Mouse (Mus musculus) ES-Bruce4 (cell line): ENCODE measurements around the gene Ryr2. TPM values are rescaled to one million over a fixed set of nuclear protein-coding genes. Genes with fewer than 3 reads are reported as not detected.
"Not testable (repeated sequence)": the region's sequence is repeated elsewhere in the genome, so short reads cannot be mapped to it uniquely, and the experiment has no call there.

ENCODE experiments used
- H3K27ac ChIP-seq: 2 replicates; pipeline ENCODE4 v1.5.1; 2012; ENCODE audit warnings: low read length, inconsistent platforms; ENCODE audit not compliant: insufficient read depth
- H3K27me3 ChIP-seq: 2 replicates; pipeline ENCODE4 v1.6.1; 2012; ENCODE audit warnings: mild to moderate bottlenecking, low read length, inconsistent platforms; ENCODE audit not compliant: control insufficient read depth, poor library complexity, insufficient read depth, severe bottlenecking
- H3K36me3 ChIP-seq: 2 replicates; pipeline ENCODE4 v1.6.1; 2012; ENCODE audit warnings: inconsistent platforms, mild to moderate bottlenecking, low read length, moderate library complexity; ENCODE audit not compliant: control insufficient read depth, poor library complexity, insufficient read depth, severe bottlenecking
- H3K4me1 ChIP-seq: one replicate; pipeline ENCODE4 v1.8.1; 2011; ENCODE audit warnings: low read length; ENCODE audit not compliant: control insufficient read depth, insufficient read depth
- H3K4me3 ChIP-seq: 2 replicates; pipeline ENCODE4 v1.5.1; 2011; ENCODE audit warnings: low read depth, mild to moderate bottlenecking, low read length
- H3K9ac ChIP-seq: 2 replicates; pipeline ENCODE4 v1.6.1; 2012; ENCODE audit warnings: low read depth, mild to moderate bottlenecking, inconsistent platforms; ENCODE audit not compliant: poor library complexity, severe bottlenecking
- H3K9me3 ChIP-seq: replicated peaks from 2 replicates; pipeline ENCODE4 v1.6.1; 2012; ENCODE audit warnings: mild to moderate bottlenecking, low read length, inconsistent platforms; ENCODE audit not compliant: control insufficient read depth, poor library complexity, insufficient read depth, severe bottlenecking
- CTCF ChIP-seq: IDR thresholded peaks from one replicate; pipeline ENCODE4 v1.8.1; 2011; ENCODE audit warnings: low read depth, low read length
- EP300 ChIP-seq: IDR thresholded peaks from 2 replicates; pipeline ENCODE4 v1.6.1; 2011; ENCODE audit warnings: low read depth, low read length; ENCODE audit not compliant: insufficient read depth
- POLR2A ChIP-seq: IDR thresholded peaks from one replicate; pipeline ENCODE4 v1.8.1; 2011; ENCODE audit warnings: low read length; ENCODE audit not compliant: insufficient read depth
- polyA plus RNA-seq: library from polyadenylated mRNA; stranded (reverse); fragments of >200 nt; gene quantifications from 2 replicates; pipeline ENCODE4 v1.2.4, GENCODE M21; 2011; ENCODE audit warnings: low read depth; ENCODE audit not compliant: missing spikeins, insufficient read depth, insufficient read length

Ryr2 gene
- polyA plus RNA-seq, 1 experiment: 2.9 TPM

DNA sequence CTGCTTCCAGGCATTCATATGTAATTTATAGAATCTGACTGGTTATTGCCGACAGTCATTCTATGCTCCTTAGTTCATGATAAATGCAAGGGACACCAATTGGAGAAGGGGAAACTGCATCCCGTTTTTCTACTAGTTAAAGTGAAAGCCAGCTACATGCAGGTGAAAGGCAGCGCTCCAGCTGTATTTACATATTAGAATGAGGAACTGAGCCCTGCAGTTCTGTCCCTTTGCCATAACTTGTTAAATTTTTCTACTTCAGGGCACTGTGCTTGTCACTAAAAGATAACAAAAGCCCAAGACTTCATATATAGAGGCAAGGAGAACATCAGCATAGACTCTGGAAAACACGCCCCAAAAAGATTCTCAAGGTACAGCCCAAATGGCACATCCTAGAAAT, 165.0 kb downstream of the Ryr2 start:
- no peaks in the 10 kb centered on the region; the same call in 1 of the 2 replicates for H3K9me3 ChIP-seq
- peaks cover under 1% of the 10 kb centered on the region for H3K4me1 ChIP-seq
- H3K27me3 ChIP-seq: no peaks in the 10 kb centered on the region
- no peak for TF ChIP-seq CTCF
- no peak for TF ChIP-seq EP300
- no peak for TF ChIP-seq POLR2A
- no peak overlapping the region for H3K4me3 ChIP-seq
- no peak overlapping the region for H3K9ac ChIP-seq
- no peak overlapping the region for H3K27ac ChIP-seq
- no peaks in the 10 kb centered on the region for H3K36me3 ChIP-seq

DNA sequence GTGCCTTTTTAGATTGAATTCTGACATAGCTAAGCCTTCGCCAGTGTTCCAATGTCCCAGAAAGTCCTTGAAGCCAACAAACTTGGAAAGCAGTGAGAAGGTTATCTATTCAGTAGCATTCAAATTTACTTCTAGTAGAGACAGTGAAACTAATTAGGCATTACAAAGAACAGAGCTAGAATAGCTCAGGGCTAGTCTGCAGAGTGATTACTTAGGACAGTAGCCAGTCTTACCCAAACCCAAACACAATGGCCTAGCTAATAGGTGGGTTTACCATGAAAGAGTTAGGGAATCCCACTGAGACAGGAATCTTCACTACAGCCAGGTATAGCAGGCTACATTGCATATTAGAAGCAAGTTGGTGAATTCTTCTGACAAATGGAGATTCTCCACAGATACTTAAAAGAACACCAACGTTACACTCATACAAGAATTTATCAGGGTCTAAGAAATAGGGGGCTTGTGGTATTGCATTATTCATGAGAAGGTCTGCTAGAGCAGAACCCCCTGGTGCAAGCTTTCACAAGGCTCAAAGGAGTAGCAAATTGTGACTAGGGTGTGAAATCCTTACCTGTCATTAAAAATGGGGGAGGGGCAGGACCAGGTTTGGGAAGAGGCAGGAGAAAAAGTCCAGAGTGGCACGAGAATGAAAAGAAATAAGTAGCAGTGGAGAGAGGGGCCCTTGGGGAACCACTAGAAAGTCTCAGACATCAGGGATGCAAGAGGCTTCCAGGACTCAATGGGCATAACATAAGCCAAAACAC, 172.3 kb downstream of the Ryr2 start:
- peak; percentile 65; the same call in 1 of the 2 replicates for TF ChIP-seq EP300
- not testable (repeated sequence) for H3K27me3 ChIP-seq, H3K4me1 ChIP-seq, H3K4me3 ChIP-seq, H3K36me3 ChIP-seq, H3K9ac ChIP-seq, H3K9me3 ChIP-seq
- H3K27ac ChIP-seq: peak overlapping the region; percentile 100

DNA sequence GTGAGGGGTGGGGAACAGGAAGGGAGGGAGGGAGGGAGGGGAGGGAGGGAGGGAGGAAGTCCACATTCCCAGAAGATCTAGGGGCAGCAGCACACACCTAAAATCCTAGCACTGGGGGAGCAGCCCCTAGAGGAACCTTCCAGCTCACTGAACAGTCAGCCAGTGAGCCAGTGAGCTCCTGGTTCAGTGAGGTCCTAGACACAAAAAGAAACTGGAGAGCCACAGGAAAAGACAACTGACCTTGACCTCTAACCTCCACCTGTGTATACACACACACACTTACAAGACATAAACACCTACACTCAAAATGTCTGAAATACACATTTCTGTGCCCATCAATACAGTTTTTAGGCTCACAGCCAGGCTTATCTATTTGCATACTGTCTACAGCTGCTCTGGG, 173.4 kb downstream of the Ryr2 start:
- H3K27ac ChIP-seq: peak overlapping the region; percentile 100
- no peak overlapping the region for H3K4me3 ChIP-seq
- no peaks in the 10 kb centered on the region for H3K9me3 ChIP-seq
- no peaks in the 10 kb centered on the region for H3K36me3 ChIP-seq
- H3K27me3 ChIP-seq: no peaks in the 10 kb centered on the region
- TF ChIP-seq EP300 (peak; percentile 71), POLR2A (no peak)
- H3K4me1 ChIP-seq: peaks cover 5% of the 10 kb centered on the region
- H3K9ac ChIP-seq: no peak overlapping the region

DNA sequence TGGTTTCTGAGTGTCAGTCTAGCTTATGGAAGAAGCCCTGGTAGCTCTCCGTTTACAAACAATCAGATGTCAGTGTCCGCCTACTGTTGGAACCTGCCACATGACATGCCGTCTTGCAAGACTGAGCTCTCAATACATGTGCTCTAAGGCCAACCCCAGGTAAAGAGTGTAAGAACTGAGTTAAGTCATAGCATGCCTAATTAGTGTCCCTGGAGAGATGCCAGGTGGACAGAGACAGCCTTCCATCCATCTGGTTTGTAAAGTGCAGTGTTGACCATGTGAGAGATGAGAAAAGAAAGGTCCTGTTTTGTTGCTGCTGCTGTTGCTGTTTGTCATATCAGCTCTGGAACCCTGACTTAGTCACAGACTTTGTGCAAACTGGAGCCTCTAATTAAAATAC, 178.0 kb downstream of the Ryr2 start:
- TF ChIP-seq POLR2A: no peak
- no peak for TF ChIP-seq EP300
- TF ChIP-seq CTCF: no peak
- H3K4me3 ChIP-seq: no peak overlapping the region
- H3K27ac ChIP-seq: no peak overlapping the region
- no peaks in the 10 kb centered on the region for H3K27me3 ChIP-seq
- no peaks in the 10 kb centered on the region for H3K9me3 ChIP-seq
- no peak overlapping the region for H3K9ac ChIP-seq
- H3K4me1 ChIP-seq: no peaks in the 10 kb centered on the region
- H3K36me3 ChIP-seq: no peaks in the 10 kb centered on the region

DNA sequence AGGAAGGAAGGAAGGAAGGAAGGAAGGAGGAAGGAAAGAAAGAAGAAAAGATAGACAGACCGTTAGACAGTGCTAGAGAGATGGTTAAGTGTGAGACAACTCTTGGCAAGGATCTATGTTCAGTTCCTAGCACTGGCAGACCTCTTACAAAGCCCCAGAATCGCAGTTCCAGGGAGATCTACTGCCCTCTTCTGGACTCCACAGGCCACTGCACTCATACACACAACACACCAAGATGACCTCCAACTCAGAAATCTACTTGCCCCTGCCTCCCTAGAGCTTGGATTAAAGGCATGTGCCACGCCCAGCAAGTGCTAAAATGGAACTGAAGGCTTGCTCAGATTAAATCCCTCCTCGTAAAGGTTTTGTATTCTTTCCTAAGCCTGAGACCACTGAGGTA, 179.0 kb downstream of the Ryr2 start:
- Histone ChIP-seq H3K36me3 (no peaks in the 10 kb centered on the region), H3K9me3 (no peaks in the 10 kb centered on the region), H3K4me3 (no peak overlapping the region), H3K27me3 (no peaks in the 10 kb centered on the region), H3K4me1 (no peaks in the 10 kb centered on the region), H3K9ac (no peak overlapping the region), H3K27ac (peak overlapping the region; percentile 18; the same call in 1 of the 2 replicates)
- TF ChIP-seq POLR2A (no peak), CTCF (peak; percentile 62)

DNA sequence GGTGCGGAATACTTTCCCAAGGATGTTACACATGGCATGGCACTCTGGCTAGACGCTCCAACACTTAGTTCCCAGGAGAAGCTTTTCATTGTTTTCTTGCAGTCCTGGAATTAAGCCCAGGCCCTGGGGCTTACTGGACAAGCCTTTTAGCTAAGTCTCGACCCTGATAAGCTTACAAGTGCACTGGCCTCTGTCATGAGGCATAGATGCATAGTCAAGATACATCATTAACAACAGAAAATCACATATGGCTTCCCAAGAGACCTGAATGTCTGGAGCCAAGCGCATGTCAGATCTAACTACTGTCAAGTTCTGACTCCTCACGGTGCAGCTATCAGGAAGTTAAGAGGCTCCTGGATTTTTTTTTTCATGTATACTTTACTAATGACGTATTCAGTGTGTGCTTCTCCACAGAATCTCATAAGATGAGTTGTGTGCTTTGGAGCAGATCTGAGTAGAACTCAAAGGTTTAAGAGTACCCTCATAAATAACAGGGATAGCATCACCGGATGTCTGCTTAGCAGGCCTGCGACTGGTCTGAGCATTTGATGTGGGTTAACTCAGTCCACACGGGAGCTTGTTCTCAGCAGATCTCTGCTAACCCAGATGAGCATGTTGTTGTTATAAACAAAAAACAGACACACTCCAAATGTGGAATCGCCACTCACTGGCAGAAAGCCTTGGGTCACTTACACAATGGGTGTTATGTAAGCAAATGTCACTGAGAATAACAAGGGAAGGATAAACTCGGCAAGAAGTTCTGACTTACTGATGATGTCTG, 179.8 kb downstream of the Ryr2 start:
- H3K27me3 ChIP-seq: no peaks in the 10 kb centered on the region
- H3K27ac ChIP-seq: peak overlapping the region; percentile 55
- no peaks in the 10 kb centered on the region for H3K36me3 ChIP-seq
- no peaks in the 10 kb centered on the region for H3K9me3 ChIP-seq
- TF ChIP-seq EP300 (no peak), POLR2A (no peak), CTCF (no peak)
- H3K9ac ChIP-seq: no peak overlapping the region
- no peak overlapping the region for H3K4me3 ChIP-seq
- H3K4me1 ChIP-seq: no peaks in the 10 kb centered on the region
